Mouse (Mus musculus): Measurements from ENCODE around the gene Btnl10. TPM values are rescaled to one million over a fixed set of nuclear protein-coding genes. Genes with fewer than 3 reads are reported as not detected.

The Btnl10 gene
- total RNA-seq, 1 experiment from 2014 or later, result not detected

DNA sequence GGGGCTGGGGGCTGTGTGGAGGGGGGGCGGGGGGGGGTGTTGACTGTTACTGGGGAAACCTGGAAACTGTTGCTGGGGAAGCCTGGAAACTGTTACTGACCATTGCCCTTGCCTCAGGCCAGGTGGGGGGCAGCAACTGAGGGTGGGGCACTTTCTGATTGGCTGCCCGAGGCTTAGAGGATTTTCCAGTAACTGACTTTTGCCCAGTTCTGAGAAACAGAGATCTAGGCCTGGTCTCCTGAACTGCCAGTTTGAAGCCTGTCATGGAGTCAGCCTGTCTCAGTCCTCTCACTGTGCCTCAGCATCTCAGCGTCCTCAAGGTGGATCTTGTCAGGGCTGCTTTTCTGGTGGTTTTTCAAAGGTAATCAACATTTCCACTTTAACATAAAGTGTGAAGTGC lies 56.7 kb downstream of the Btnl10 start:
- ATAC-seq (replicated peaks; ENCODE audit: insufficient number of reproducible peaks, low FRiP score, low TSS enrichment, poor library complexity, severe bottlenecking), result no peak

Other genes starting within 250 kb of the Btnl10 start
- not detected in 3 replicates for gene Olfr320, start 236.8 kb upstream of the Btnl10 start, total RNA-seq (2017)
- not detected in 3 replicates for gene Olfr319, start 218.7 kb upstream of the Btnl10 start, total RNA-seq (2017)
- not detected in 3 replicates for gene Olfr318, start 193.9 kb upstream of the Btnl10 start, total RNA-seq (2017)
- gene Olfr317, start 178.7 kb upstream of the Btnl10 start, total RNA-seq (2017), result not detected in 3 replicates
- not detected in 3 replicates for gene Olfr316, start 165.2 kb upstream of the Btnl10 start, total RNA-seq (2017)
- gene Olfr315, start 144.7 kb upstream of the Btnl10 start, total RNA-seq (2017), result not detected in 3 replicates
- gene Olfr314, start 135.0 kb upstream of the Btnl10 start, total RNA-seq (2017), result not detected in 3 replicates
- not detected in 3 replicates for gene Fam183b, start 115.9 kb upstream of the Btnl10 start, total RNA-seq (2017)
- gene Olfr313, start 102.9 kb upstream of the Btnl10 start, total RNA-seq (2017), result not detected in 3 replicates
- gene Olfr312, start 88.7 kb upstream of the Btnl10 start, total RNA-seq (2017), result not detected in 3 replicates
- gene Olfr311, start 78.7 kb upstream of the Btnl10 start, total RNA-seq (2017), result not detected in 3 replicates
- 4.3 to 16.7 TPM (median 6.6 TPM) in 3 replicates for gene Gm12258, start 70.8 kb upstream of the Btnl10 start, total RNA-seq (2017)
- 3.4 to 10.0 TPM (median 3.9 TPM) in 3 replicates for gene 2810021J22Rik, start 50.7 kb upstream of the Btnl10 start, total RNA-seq (2017)
- 9.4 to 12.8 TPM (median 10.7 TPM) in 3 replicates for gene Zfp39, start 13.7 kb upstream of the Btnl10 start, total RNA-seq (2017)
- gene Rnf187, start 21.0 kb downstream of the Btnl10 start, total RNA-seq (2017), result 42.2 to 79.7 TPM (median 47.8 TPM) in 3 replicates
- gene Hist3h2ba, start 31.0 kb downstream of the Btnl10 start, total RNA-seq (2017), result 1.7 TPM in 2 of 3 replicates, not detected in the other
- 35.6 to 52.4 TPM (median 42.1 TPM) in 3 replicates for gene Hist3h2a, start 36.8 kb downstream of the Btnl10 start, total RNA-seq (2017)
- gene Trim17, start 36.8 kb downstream of the Btnl10 start, total RNA-seq (2017), result 0.29 TPM in 1 of 3 replicates, not detected in the others
- 32.0 to 47.3 TPM (median 32.7 TPM) in 3 replicates for gene Trim11, start 60.2 kb downstream of the Btnl10 start, total RNA-seq (2017)
- under 0.01 to 0.58 TPM in 2 of 3 replicates, not detected in the other for gene Obscn, start 218.5 kb downstream of the Btnl10 start, total RNA-seq (2017)
- 4.1 to 15.4 TPM (median 6.4 TPM) in 3 replicates for gene Iba57, start 245.8 kb downstream of the Btnl10 start, total RNA-seq (2017)